Comparison of ENCODE assay signal across 8 mouse cellular contexts in genomic region chr5:20702480-20703303, GRCm38 (mm10).
DNase-seq lines count a peak whose midpoint lies in the region; ATAC-seq and TF ChIP-seq lines count a peak whose summit lies in the region.

No protein-coding gene starts in this region.

- peak overlapping the region; percentile 95 for H3K9ac ChIP-seq in forebrain, embryonic 14.5 days (ENCODE audit: low read length)
- H3K9ac ChIP-seq in hindbrain, postnatal 0 days (replicated peaks; ENCODE audit: low read length), result peak overlapping the region; percentile 84
- peak overlapping the region; percentile 87 for H3K9ac ChIP-seq in limb, embryonic 11.5 days (ENCODE audit: low read length)
- peak overlapping the region; percentile 82 for H3K9ac ChIP-seq in midbrain, embryonic 15.5 days

- H3K9me3 ChIP-seq in forebrain, embryonic 14.5 days (replicated peaks; ENCODE audit: control insufficient read depth, low read length), result no peaks in the 10 kb centered on the region
- no peaks in the 10 kb centered on the region for H3K9me3 ChIP-seq in hindbrain, postnatal 0 days (ENCODE audit: low read length)
- no peaks in the 10 kb centered on the region for H3K9me3 ChIP-seq in limb, embryonic 11.5 days (ENCODE audit: control insufficient read depth, low read length)
- H3K9me3 ChIP-seq in midbrain, embryonic 15.5 days, result no peaks in the 10 kb centered on the region

- H3K36me3 ChIP-seq in forebrain, embryonic 14.5 days (ENCODE audit: control insufficient read depth, insufficient read depth, low read length), result no peaks in the 10 kb centered on the region
- no peaks in the 10 kb centered on the region for H3K36me3 ChIP-seq in hindbrain, postnatal 0 days (ENCODE audit: insufficient read depth, low read length)
- no peaks in the 10 kb centered on the region for H3K36me3 ChIP-seq in limb, embryonic 11.5 days (ENCODE audit: control insufficient read depth, insufficient read depth, low read length)
- H3K36me3 ChIP-seq in midbrain, embryonic 15.5 days (replicated peaks), result no peaks in the 10 kb centered on the region

- no peaks in the 10 kb centered on the region for H3K4me1 ChIP-seq in brown adipose tissue, adult 24 weeks (ENCODE audit: control insufficient read depth, insufficient read depth, insufficient read length, low read length)
- H3K4me1 ChIP-seq in forebrain, embryonic 14.5 days (ENCODE audit: control insufficient read depth, insufficient read depth, low read length), result no peaks in the 10 kb centered on the region
- H3K4me1 ChIP-seq in hindbrain, postnatal 0 days (ENCODE audit: insufficient read depth, low read length), result peaks cover 3% of the 10 kb centered on the region; the same call in 1 of the 2 replicates
- H3K4me1 ChIP-seq in limb, embryonic 11.5 days (ENCODE audit: control insufficient read depth, insufficient read depth, low read length), result no peaks in the 10 kb centered on the region
- peaks cover 9% of the 10 kb centered on the region for H3K4me1 ChIP-seq in midbrain, embryonic 15.5 days

- TF ChIP-seq CTCF in hindbrain, postnatal 0 days (IDR thresholded peaks at IDR 0.05; ENCODE audit: low read depth), result peak; percentile 71

- WGBS in forebrain, embryonic 14.5 days, result under 1% methylated on average over 51 of the region's 57 CpGs
- 1% methylated on average over 49 of the region's 57 CpGs for whole genome bisulfite sequencing in hindbrain, postnatal 0 days
- under 1% methylated on average over 45 of the region's 57 CpGs for WGBS in limb, embryonic 11.5 days
- under 1% methylated on average over 57 of the region's 57 CpGs for WGBS in midbrain, embryonic 15.5 days

- DNase-seq in spleen, postnatal 10 days (ENCODE audit: low spot score in 2 of 2), result peak; percentile 16 to 30
- no peak for DNase-seq in spleen, postnatal 14 days (ENCODE audit: low spot score in 2 of 2)
- peak; percentile 77 for DNase-seq in forebrain, embryonic 14.5 days (ENCODE audit: low spot score)
- DNase-seq in hindbrain, postnatal 0 days (ENCODE audit: low spot score), result peak; percentile 81
- peak; percentile 63 for DNase-seq in limb, embryonic 11.5 days (ENCODE audit: low spot score)
- DNase-seq in thymus, postnatal 0 days (ENCODE audit: low spot score), result peak; percentile 32

- 0 out of 2 replicates have a peak overlapping the region, but pooled peaks have one; percentile 14 for H3K27ac ChIP-seq in brown adipose tissue, adult 24 weeks (replicated peaks; ENCODE audit: low read depth, low read length)
- peak overlapping the region; percentile 99 for H3K27ac ChIP-seq in forebrain, embryonic 14.5 days (ENCODE audit: low read depth, low read length)
- H3K27ac ChIP-seq in hindbrain, postnatal 0 days, result peak overlapping the region; percentile 97
- H3K27ac ChIP-seq in limb, embryonic 11.5 days (replicated peaks; ENCODE audit: low read depth, low read length), result peak overlapping the region; percentile 94
- peak overlapping the region; percentile 95 for H3K27ac ChIP-seq in midbrain, embryonic 15.5 days

- peak overlapping the region; percentile 73 for H3K4me3 ChIP-seq in brown adipose tissue, adult 24 weeks (ENCODE audit: insufficient read depth, low read depth, low read length)
- H3K4me3 ChIP-seq in forebrain, embryonic 14.5 days (ENCODE audit: low read depth, low read length), result peak overlapping the region; percentile 65
- peak overlapping the region; percentile 67 for H3K4me3 ChIP-seq in hindbrain, postnatal 0 days (ENCODE audit: low read length)
- H3K4me3 ChIP-seq in limb, embryonic 11.5 days (ENCODE audit: low read depth, low read length), result peak overlapping the region; percentile 65
- H3K4me3 ChIP-seq in midbrain, embryonic 15.5 days, result peak overlapping the region; percentile 62

- peak overlapping the region; percentile 82 for H3K4me2 ChIP-seq in forebrain, embryonic 14.5 days (ENCODE audit: low read length)
- H3K4me2 ChIP-seq in hindbrain, postnatal 0 days (ENCODE audit: low read depth, low read length), result peak overlapping the region; percentile 86
- peak overlapping the region; percentile 79 for H3K4me2 ChIP-seq in limb, embryonic 11.5 days (ENCODE audit: low read depth, severe bottlenecking)
- peak overlapping the region; percentile 82 for H3K4me2 ChIP-seq in midbrain, embryonic 15.5 days

- ATAC-seq in forebrain, embryonic 14.5 days, result peak; percentile 58
- peak; percentile 48 for ATAC-seq in hindbrain, postnatal 0 days
- peak; percentile 53 for ATAC-seq in limb, embryonic 11.5 days (ENCODE audit: insufficient number of reproducible peaks, low FRiP score, low TSS enrichment, low read depth)
- peak; percentile 62 for ATAC-seq in midbrain, embryonic 15.5 days (replicated peaks)

- H3K27me3 ChIP-seq in forebrain, embryonic 14.5 days (replicated peaks; ENCODE audit: control insufficient read depth, insufficient read depth, low read length), result no peaks in the 10 kb centered on the region
- H3K27me3 ChIP-seq in hindbrain, postnatal 0 days (ENCODE audit: insufficient read depth, low read length), result no peaks in the 10 kb centered on the region
- no peaks in the 10 kb centered on the region for H3K27me3 ChIP-seq in limb, embryonic 11.5 days (ENCODE audit: control insufficient read depth, insufficient read depth, low read length)
- no peaks in the 10 kb centered on the region for H3K27me3 ChIP-seq in midbrain, embryonic 15.5 days (replicated peaks)

Comparison
In these comparisons a context has a peak if more than half of its experiments do, and no peak if none do; other contexts are left out.
1. DNase-seq: peak in spleen, postnatal 10 days (2 of 2), forebrain, embryonic 14.5 days (single experiment), hindbrain, postnatal 0 days (single experiment), limb, embryonic 11.5 days (single experiment) and thymus, postnatal 0 days (single experiment); none in spleen, postnatal 14 days (0 of 2).
2. H3K27ac ChIP-seq: peak in every context shown above with its lines; median percentile 99 in forebrain, embryonic 14.5 days; 97 in hindbrain, postnatal 0 days; 95 in midbrain, embryonic 15.5 days; 94 in limb, embryonic 11.5 days; 14 in brown adipose tissue, adult 24 weeks.
3. Peak in every context shown above with its lines, with median percentiles within 50 percentile points of each other: H3K4me3 ChIP-seq, ATAC-seq, H3K4me2 ChIP-seq and H3K9ac ChIP-seq.